Mouse (Mus musculus): ENCODE results near the gene Coq7.

DNA sequence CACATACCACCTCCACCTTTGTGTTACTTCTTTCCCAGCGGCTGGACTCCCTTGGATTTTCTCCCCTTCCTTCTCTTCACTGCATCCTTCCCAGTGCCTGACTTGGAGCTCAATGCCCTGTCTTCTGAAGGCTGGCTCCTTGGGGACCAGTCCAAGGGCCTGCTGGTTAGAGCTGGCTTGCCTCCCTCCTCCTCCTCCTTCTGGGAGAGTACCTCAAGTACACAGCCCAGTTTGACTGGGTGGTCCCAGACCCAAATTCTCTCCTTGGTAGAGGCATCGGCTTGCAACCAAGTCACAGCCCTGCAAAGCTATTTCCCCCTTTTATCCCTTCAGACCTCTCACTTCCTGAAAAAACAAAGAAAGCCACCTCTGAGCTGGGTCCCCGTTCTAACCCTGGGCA, 45.1 kb upstream of the Coq7 start:
- TF ChIP-seq CTCF (IDR thresholded peaks at IDR 0.05; ENCODE audit: control insufficient read depth, insufficient read depth, low read length): no peak
- TF ChIP-seq POLR2A (IDR thresholded peaks at IDR 0.05; ENCODE audit: borderline replicate concordance, control insufficient read depth, low read depth, low read length): no peak

Data from bone marrow, adult 2 months (tissue).